Mouse (Mus musculus) adrenal gland, postnatal 25 days (tissue): ENCODE data around the gene Ifi211. TPM values are rescaled to one million over a fixed set of nuclear protein-coding genes. Genes with fewer than 3 reads are reported as not detected.
"Not testable (repeated sequence)": the region's sequence is repeated elsewhere in the genome, so short reads cannot be mapped to it uniquely, and the experiment has no call there.

ENCODE experiments used
- DNase-seq: peaks from one replicate; pipeline ENCODE4 v3.0.0; 2021; ENCODE audit warnings: mixed read lengths
- total RNA-seq: library from RNA; stranded (reverse); gene quantifications from 2 replicates; pipeline ENCODE4 v1.2.3, GENCODE M21; 2021

Ifi211 gene
- total RNA-seq, 1 experiment from 2014 or later, result 0.97 TPM

DNA sequence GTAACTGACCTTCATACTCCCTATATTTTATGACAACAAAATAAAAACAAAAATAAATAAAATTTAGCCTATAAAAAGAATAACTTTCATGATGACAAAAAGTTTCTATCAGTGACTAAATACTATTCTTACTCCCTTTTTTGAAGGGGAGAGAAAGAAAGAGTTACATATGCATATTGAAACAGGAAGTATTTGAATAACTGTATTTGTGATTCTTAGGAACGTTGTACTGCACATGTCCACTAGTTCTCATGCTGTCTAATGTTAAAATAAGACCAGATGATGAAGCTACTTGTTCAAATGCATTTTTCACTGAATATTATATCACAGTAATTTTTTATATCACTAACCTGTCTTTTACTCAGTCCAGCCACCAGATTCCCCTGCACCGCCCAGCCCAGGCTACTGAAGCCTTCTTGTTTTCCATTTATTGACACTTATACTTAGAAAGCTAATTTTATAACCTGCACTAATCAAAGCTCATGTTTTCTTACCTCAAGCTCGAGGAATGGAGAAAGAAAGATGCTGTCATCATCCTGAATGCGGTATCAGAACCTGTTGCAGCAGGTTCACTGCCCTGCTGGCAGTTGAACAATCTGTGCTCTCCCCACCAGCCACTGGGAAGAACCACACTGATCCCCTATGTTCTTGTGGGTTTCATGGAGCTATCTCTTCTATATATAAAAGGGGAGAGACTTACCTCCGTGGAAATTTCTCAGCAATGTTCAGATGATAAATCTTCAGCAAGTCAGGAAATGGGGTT, 33.4 kb downstream of the Ifi211 start:
- not testable (repeated sequence) for DNase-seq

DNA sequence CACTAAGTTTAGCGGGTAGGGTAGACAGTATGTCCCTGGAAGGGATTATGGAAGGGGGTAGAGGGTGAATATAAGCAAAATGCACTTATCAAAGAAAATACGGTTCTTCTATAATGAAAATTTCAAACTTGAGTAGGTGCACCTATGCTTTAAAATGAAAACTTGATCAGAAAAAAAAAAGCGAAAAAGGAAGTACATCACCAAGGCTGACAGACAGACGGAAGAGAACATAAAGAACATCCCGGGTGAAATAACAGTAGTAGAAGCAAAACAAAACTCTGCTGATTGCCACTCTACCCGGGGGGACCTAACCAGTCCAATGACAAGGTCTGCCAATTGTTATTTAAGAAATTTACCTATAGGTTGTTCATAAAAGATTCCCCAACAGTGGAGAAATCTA, 34.6 kb downstream of the Ifi211 start:
- DNase-seq, result not testable (repeated sequence)

DNA sequence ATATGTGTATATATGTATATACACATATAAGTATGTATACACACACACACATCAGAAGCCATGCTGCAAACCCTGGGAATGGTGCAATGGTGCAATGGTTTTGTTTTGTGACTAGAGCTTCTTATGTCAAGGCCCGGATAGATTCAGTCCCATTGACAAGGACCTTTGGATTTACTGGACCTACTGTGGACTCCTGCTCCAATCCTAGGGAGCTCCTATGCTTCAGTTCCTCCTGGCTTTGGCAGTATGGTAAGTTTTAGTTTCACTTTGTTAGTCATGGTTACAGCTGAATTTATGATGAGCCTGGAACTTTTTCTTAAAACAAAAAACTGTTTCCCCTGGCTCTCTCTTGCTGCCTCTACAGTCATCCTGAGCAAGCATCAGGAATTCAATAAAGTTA, 35.7 kb downstream of the Ifi211 start:
- not testable (repeated sequence) for DNase-seq

DNA sequence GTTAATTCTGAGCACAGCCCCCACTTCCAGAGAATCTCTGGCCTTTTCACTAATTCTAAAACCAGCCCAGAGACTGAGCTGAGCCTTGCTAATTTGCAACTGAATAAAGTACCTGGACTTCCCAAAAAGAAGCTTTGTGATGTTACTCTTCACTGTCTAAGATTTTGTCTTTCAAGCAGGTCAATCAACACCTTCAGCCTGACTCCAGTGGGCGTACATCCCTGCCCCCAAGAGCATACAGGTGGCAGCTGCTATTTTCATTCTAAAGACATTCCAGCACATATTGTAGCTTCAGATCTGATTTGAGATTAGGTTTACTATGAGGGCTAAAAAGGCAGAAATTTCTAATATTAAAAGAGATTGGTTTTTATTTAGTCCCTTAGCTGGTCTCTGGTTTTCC, 44.3 kb downstream of the Ifi211 start:
- DNase-seq, result not testable (repeated sequence)

DNA sequence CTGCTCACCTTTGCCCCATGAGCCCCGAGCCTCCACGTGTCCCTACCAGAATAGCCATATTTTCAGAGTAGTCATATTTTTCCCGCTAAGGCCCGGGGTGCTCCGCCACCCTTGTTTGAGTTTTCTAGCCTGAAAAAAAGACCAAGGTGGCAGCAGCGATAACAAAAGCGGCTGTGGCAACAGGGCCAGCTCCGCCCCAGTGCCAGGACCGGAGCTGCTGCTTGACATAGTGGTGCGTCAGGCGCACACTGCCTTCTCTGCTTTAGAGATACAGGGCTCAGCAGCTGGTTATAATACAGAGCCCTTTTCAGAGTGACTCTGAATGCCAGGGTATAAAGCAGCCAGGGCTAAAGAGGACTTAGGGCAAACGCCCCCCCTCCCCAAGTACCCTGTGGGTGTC, 46.3 kb downstream of the Ifi211 start:
- DNase-seq, result no peak

DNA sequence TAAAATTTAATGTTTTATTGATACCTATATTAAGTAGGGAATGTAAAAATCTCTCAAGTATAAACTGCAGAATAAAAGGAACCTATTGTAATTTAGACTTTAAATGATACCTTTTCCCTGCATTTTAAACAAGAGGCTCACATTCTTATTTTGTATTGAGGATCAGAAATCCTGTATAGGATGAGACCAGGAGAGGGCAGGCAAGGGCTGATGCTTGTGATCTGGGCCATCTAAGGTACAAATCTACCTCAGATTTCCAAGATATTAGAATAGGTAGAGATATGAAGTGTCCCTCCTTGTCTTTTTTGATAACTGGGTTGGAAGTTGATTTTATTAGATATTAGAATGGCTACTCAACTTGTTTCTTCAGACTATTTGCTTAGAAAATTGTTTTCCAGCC, 59.1 kb downstream of the Ifi211 start:
- DNase-seq, result not testable (repeated sequence)

DNA sequence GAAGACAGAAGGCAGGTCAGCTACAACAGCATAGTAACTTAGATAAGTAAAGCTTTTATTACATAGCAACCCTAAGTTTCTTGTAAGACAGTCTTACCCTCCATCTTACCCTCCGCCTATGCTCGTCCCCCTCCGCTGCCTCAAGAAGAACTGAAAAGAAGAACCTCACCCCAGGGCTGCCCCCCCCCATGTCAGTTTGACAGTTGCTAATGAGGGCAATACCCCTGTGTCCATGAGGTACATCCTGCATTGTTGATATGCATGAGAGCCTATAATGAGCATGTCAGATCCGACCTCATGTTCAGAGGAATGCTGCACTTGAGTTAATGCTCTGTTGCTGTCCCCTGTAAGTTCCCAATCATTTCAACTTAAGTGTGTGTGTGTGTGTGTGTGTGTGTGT, 60.0 kb downstream of the Ifi211 start:
- not testable (repeated sequence) for DNase-seq

Other genes starting within 250 kb of the Ifi211 start
- 0.76 and 1.2 TPM in 2 replicates for gene Ifi208, start 239.4 kb downstream of the Ifi211 start, total RNA-seq
- gene Ifi207, start 171.3 kb downstream of the Ifi211 start, total RNA-seq, result 2.2 and 2.4 TPM in 2 replicates
- 2.7 and 3.4 TPM in 2 replicates for gene Ifi204, start 146.1 kb downstream of the Ifi211 start, total RNA-seq
- gene Mndal, start 29.4 kb upstream of the Ifi211 start, total RNA-seq, result 17.0 and 19.2 TPM in 2 replicates
- gene Ifi203, start 29.6 kb upstream of the Ifi211 start, total RNA-seq, result 11.9 and 15.6 TPM in 2 replicates
- not detected in 2 replicates for gene Ifi202b, start 69.7 kb upstream of the Ifi211 start, total RNA-seq
- gene Ifi205, start 118.8 kb upstream of the Ifi211 start, total RNA-seq, result 0.97 and 1.3 TPM in 2 replicates
- gene Olfr433, start 127.7 kb upstream of the Ifi211 start, total RNA-seq, result not detected in 2 replicates
- gene Olfr432, start 136.2 kb upstream of the Ifi211 start, total RNA-seq, result not detected in 2 replicates
- not detected in 2 replicates for gene Olfr430, start 153.6 kb upstream of the Ifi211 start, total RNA-seq
- gene Olfr429, start 171.3 kb upstream of the Ifi211 start, total RNA-seq, result not detected in 2 replicates
- gene Olfr427, start 183.8 kb upstream of the Ifi211 start, total RNA-seq, result not detected in 2 replicates
- gene Olfr231, start 208.1 kb upstream of the Ifi211 start, total RNA-seq, result not detected in 2 replicates
- not detected in 2 replicates for gene Olfr424, start 218.5 kb upstream of the Ifi211 start, total RNA-seq
- gene Olfr420, start 242.6 kb upstream of the Ifi211 start, total RNA-seq, result not detected in 2 replicates